Mouse (Mus musculus): Measurements from ENCODE around the gene Ubtf. TPM values are rescaled to one million over a fixed set of nuclear protein-coding genes. Genes with fewer than 3 reads are reported as not detected.
A peak's percentile ranks its signal among the peaks of the same experiment; 100 is the strongest.

Ubtf gene
- total RNA-seq, 2 experiments from 2014 or later = 131 to 141 TPM

GRCm38 (mm10) chr11:102329518-102329917 is 10.0 kb upstream of the Ubtf start:
- Histone ChIP-seq H3K4me3 (no peak overlapping the region), H3K27ac (no peak overlapping the region)
- no peak for TF ChIP-seq CTCF (IDR thresholded peaks at IDR 0.05)
- no peak for DNase-seq (ENCODE audit: extremely low spot score in 1 of 2, low spot score in 2 of 2)
- intact Hi-C loops (cut with DNase I) = no loop called here

- Histone ChIP-seq H3K4me3 (no peak overlapping the region), H3K27ac (no peak overlapping the region)
- DNase-seq (ENCODE audit: extremely low spot score in 1 of 2, low spot score in 2 of 2) = no peak
- intact Hi-C loops (cut with DNase I) = no loop called here
- TF ChIP-seq CTCF (IDR thresholded peaks at IDR 0.05) = no peak
These were observed 8.3 kb upstream of the Ubtf start for GRCm38 (mm10) chr11:102327839-102328238.

- no peak for DNase-seq (ENCODE audit: extremely low spot score in 1 of 2, low spot score in 2 of 2)
- Histone ChIP-seq H3K27ac (no peak overlapping the region), H3K4me3 (no peak overlapping the region)
- intact Hi-C loops (cut with DNase I) = no loop called here
- TF ChIP-seq CTCF (IDR thresholded peaks at IDR 0.05) = no peak
These were observed 7.7 kb upstream of the Ubtf start for GRCm38 (mm10) chr11:102327250-102327649.

- Histone ChIP-seq H3K4me3 (no peak overlapping the region), H3K27ac (no peak overlapping the region)
- intact Hi-C loops (cut with DNase I) = no loop called here
- no peak for TF ChIP-seq CTCF (IDR thresholded peaks at IDR 0.05)
- DNase-seq (ENCODE audit: extremely low spot score in 1 of 2, low spot score in 2 of 2) = no peak
These were observed 4.0 kb upstream of the Ubtf start for GRCm38 (mm10) chr11:102323516-102323915.

GRCm38 (mm10) chr11:102321931-102322330 is 2.4 kb upstream of the Ubtf start:
- no peak for TF ChIP-seq CTCF (IDR thresholded peaks at IDR 0.05)
- no peak for DNase-seq (ENCODE audit: extremely low spot score in 1 of 2, low spot score in 2 of 2)
- H3K27ac ChIP-seq = no peak overlapping the region
- no peak overlapping the region for H3K4me3 ChIP-seq
- intact Hi-C loops (cut with DNase I) = no loop called here

GRCm38 (mm10) chr11:102320686-102321005 is 1.1 kb upstream of the Ubtf start:
- peak; percentile 69 to 71 for DNase-seq (ENCODE audit: extremely low spot score in 1 of 2, low spot score in 2 of 2)
- H3K27ac ChIP-seq = peak overlapping the region; percentile 94
- peak overlapping the region; percentile 80 for H3K4me3 ChIP-seq
- peak; percentile 32 for TF ChIP-seq CTCF (IDR thresholded peaks at IDR 0.05)
- intact Hi-C loops (cut with DNase I) = loop anchor here (1.0 kb wide), 1 partner anchor 73 kb away; the partner anchor contains the start of gene Rundc3a

- peak; percentile 87 to 90 for DNase-seq (ENCODE audit: extremely low spot score in 1 of 2, low spot score in 2 of 2)
- TF ChIP-seq CTCF (IDR thresholded peaks at IDR 0.05) = no peak
- intact Hi-C loops (cut with DNase I) = loop anchor here (1.0 to 10.0 kb wide), 2 partner anchors 73 to 235 kb away; partner anchors contain the start of genes Gpatch8 and Rundc3a
- H3K4me3 ChIP-seq = peak overlapping the region; percentile 80
- H3K27ac ChIP-seq = peak overlapping the region; percentile 94
These were observed 571 bp upstream of the Ubtf start for GRCm38 (mm10) chr11:102319941-102320685.

GRCm38 (mm10) chr11:102318576-102319409 is 749 bp downstream of the Ubtf start:
- no peak for TF ChIP-seq CTCF (IDR thresholded peaks at IDR 0.05)
- peak; percentile 60 to 64 for DNase-seq (ENCODE audit: extremely low spot score in 1 of 2, low spot score in 2 of 2)
- peak overlapping the region; percentile 94 for H3K27ac ChIP-seq
- intact Hi-C loops (cut with DNase I) = loop anchor here (10.0 kb wide), 1 partner anchor 236 kb away; the partner anchor contains the start of gene Gpatch8
- H3K4me3 ChIP-seq = peak overlapping the region; percentile 80

- TF ChIP-seq CTCF (IDR thresholded peaks at IDR 0.05) = no peak
- intact Hi-C loops (cut with DNase I) = loop anchor here (2.0 to 10.0 kb wide), 2 partner anchors 21 to 237 kb away; partner anchors contain the start of genes Atxn7l3 and Gpatch8
- peak overlapping the region; percentile 94 for H3K27ac ChIP-seq
- DNase-seq (ENCODE audit: extremely low spot score in 1 of 2, low spot score in 2 of 2) = peak; percentile 68 to 73
- peak overlapping the region; percentile 80 for H3K4me3 ChIP-seq
These were observed 1.5 kb downstream of the Ubtf start for GRCm38 (mm10) chr11:102317901-102318575.

GRCm38 (mm10) chr11:102317298-102317900 is 2.1 kb downstream of the Ubtf start:
- intact Hi-C loops (cut with DNase I) = loop anchor here (2.0 to 10.0 kb wide), 2 partner anchors 21 to 237 kb away; partner anchors contain the start of genes Atxn7l3 and Gpatch8

More at GRCm38 (mm10) chr11:102317298-102317900, 2.1 kb downstream of the Ubtf start:
- Histone ChIP-seq H3K27ac (peak overlapping the region; percentile 94), H3K4me3 (peak overlapping the region; percentile 80)
- DNase-seq (ENCODE audit: extremely low spot score in 1 of 2, low spot score in 2 of 2) = peak; percentile 73 to 74
- peak; percentile 8 for TF ChIP-seq CTCF (IDR thresholded peaks at IDR 0.05)
